Mouse (Mus musculus): ENCODE results near the gene Gm21987. TPM values are rescaled to one million over a fixed set of nuclear protein-coding genes. Genes with fewer than 3 reads are reported as not detected.

Gene Gm21987
- polyA plus RNA-seq, 1 experiment from 2014 or later: not detected

DNA sequence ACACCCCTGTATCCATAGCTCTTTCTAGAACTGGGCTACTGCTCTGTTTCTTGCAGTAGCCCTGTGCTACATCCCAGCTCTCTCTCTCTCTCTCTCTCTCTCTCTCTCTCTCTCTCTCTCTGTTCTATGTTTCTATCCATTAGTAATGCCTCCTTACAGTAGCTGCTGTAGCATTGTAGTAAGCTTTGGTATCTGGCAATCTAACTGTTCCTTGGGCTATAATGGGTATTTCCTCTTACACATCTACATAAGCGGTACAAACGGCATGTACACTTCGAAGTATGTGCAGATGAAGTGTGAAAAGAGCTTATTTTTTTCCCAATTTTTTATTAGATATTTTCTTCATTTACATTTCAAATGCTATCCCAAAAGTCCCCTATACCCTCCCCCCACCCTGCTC, 33.1 kb downstream of the Gm21987 start:
- Histone ChIP-seq H3K36me3 (no peaks in the 10 kb centered on the region), H3K9ac (replicated peaks) (no peak overlapping the region), H3K4me3 (replicated peaks) (no peak overlapping the region), H3K4me2 (no peak overlapping the region), H3K4me1 (replicated peaks) (peaks cover 15% of the 10 kb centered on the region), H3K27me3 (no peaks in the 10 kb centered on the region), H3K9me3 (no peaks in the 10 kb centered on the region), H3K27ac (no peak overlapping the region)
- WGBS: 94% methylated on average over 3 of the region's 3 CpGs
- ATAC-seq (ENCODE audit: insufficient number of reproducible peaks, insufficient read depth, low FRiP score, low TSS enrichment, low read depth): no peak

DNA sequence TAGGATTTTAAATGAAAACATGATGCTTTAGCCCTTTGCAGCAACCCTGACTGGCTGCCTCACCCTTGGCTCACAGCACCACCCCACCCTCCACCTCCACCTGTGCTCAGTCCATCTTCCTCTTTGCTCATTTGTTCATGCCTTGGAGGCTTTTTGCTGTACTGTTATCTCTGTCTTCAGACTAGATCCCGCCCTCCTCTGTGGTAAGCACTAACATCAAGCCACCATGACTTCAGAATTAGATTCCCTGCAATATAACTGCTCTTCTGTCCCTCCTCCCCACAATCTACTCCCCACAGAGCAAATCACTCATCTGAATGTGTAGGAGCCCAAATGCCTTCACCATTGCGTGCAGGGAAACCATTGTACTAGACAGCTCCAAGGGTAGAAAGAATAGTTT, 36.8 kb downstream of the Gm21987 start:
- Histone ChIP-seq H3K27ac (no peak overlapping the region), H3K36me3 (no peaks in the 10 kb centered on the region), H3K9me3 (no peaks in the 10 kb centered on the region), H3K4me3 (replicated peaks) (no peak overlapping the region), H3K9ac (replicated peaks) (no peak overlapping the region), H3K4me1 (replicated peaks) (0 out of 2 replicates have a peak, but pooled peaks cover 2% of the 10 kb centered on the region), H3K27me3 (no peaks in the 10 kb centered on the region), H3K4me2 (no peak overlapping the region)
- no peak for ATAC-seq (ENCODE audit: insufficient number of reproducible peaks, insufficient read depth, low FRiP score, low TSS enrichment, low read depth)
- WGBS: 72% methylated on average over 2 of the region's 2 CpGs

DNA sequence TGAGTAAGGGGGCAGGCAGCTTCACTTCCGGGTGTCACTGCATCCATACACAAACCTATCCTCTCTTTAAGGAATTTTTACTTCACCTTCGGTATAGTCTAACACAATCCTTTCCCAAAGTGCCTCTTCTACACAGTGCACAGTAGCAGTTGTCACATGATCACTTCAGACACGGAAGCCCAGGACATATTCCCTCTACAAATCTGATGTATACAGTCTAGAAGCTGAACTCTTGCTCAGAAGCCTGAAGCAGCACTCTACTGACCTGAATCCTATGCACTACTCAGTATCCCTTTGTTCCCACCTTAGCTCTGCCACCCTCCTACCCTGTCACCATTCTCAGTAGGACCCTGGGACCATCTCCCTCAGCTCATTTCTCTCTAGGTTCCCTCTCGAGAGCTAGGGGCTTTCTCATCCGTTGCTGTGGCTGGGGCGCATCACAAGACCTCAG, 38.4 kb downstream of the Gm21987 start:
- ATAC-seq (ENCODE audit: insufficient number of reproducible peaks, insufficient read depth, low FRiP score, low TSS enrichment, low read depth): no peak; the same call in 1 of the 2 replicates
- WGBS: 89% methylated on average over 6 of the region's 6 CpGs
- H3K4me2 ChIP-seq: no peak overlapping the region
- no peaks in the 10 kb centered on the region for H3K9me3 ChIP-seq
- no peaks in the 10 kb centered on the region for H3K27me3 ChIP-seq
- H3K27ac ChIP-seq: no peak overlapping the region
- no peak overlapping the region for H3K4me3 ChIP-seq (replicated peaks)
- H3K9ac ChIP-seq (replicated peaks): no peak overlapping the region
- no peaks in the 10 kb centered on the region for H3K36me3 ChIP-seq
- no peaks in the 10 kb centered on the region for H3K4me1 ChIP-seq (replicated peaks)

DNA sequence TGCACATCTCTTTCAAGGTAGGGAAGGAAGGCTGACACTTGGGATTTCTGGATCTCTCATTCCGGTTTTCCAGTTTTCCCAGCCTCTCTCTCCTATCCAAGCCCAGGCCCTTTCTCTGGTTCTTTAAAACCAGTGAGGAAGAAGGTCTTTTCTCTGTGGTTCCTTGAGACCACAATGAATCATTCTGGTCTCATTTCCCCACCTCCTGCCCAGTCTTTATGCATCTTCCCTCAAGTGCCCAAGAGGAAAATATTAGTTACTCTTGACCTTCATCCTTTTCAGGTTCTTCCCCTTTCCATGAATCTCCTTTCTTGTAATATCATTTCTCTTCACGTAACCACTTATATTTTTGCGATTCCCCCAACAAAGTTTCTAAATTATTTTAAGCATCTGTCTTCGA, 38.9 kb downstream of the Gm21987 start:
- Histone ChIP-seq H3K9me3 (no peaks in the 10 kb centered on the region), H3K4me3 (replicated peaks) (no peak overlapping the region), H3K36me3 (no peaks in the 10 kb centered on the region), H3K4me1 (replicated peaks) (no peaks in the 10 kb centered on the region), H3K9ac (replicated peaks) (no peak overlapping the region), H3K27ac (no peak overlapping the region), H3K4me2 (no peak overlapping the region), H3K27me3 (no peaks in the 10 kb centered on the region)
- 91% methylated on average over 4 of the region's 4 CpGs for WGBS
- ATAC-seq (ENCODE audit: insufficient number of reproducible peaks, insufficient read depth, low FRiP score, low TSS enrichment, low read depth): no peak

DNA sequence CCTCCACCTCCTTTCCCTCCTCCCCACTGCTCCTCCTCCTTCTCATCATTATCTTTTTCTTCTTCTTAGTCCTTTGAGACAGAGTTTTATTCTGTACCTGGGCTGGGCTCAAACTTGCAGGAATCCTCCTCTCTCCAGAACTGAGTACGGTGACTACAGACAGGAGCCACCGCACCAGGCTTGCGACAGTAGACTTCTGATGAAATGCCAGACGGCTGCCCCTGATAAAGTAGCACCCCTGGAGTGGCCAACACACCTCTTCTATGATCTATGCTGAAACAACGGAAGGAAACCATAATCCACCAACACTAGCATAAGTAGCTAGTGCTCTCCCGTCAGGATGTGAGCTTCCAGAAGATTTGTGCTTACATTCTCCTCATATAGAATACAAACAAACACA, 40.5 kb downstream of the Gm21987 start:
- no peak overlapping the region for H3K4me3 ChIP-seq (replicated peaks)
- no peak overlapping the region for H3K4me2 ChIP-seq
- ATAC-seq (ENCODE audit: insufficient number of reproducible peaks, insufficient read depth, low FRiP score, low TSS enrichment, low read depth): no peak
- H3K36me3 ChIP-seq: no peaks in the 10 kb centered on the region
- no peaks in the 10 kb centered on the region for H3K27me3 ChIP-seq
- WGBS: 82% methylated on average over 6 of the region's 6 CpGs
- no peaks in the 10 kb centered on the region for H3K9me3 ChIP-seq
- no peaks in the 10 kb centered on the region for H3K4me1 ChIP-seq (replicated peaks)
- no peak overlapping the region for H3K27ac ChIP-seq
- no peak overlapping the region for H3K9ac ChIP-seq (replicated peaks)

DNA sequence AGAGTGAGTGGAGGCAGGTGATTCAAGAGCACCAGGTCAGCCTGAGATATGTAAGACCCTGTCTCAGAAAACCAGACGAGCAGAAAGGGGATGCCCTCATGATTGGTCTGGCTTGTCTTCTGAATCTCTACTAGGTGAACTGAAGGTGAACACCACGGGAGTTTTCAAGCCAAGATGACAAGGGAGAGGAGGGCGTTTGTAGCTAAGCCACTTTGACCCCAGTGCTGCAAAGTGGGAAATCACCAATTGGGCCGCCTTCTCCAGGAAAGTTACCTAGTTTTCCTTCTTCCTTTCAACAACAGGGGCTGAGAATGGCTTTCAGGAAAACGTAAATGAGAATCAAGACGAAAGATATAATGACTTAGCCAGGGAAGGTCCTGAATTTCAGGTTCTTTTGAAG, 41.9 kb downstream of the Gm21987 start:
- no peak overlapping the region for H3K27ac ChIP-seq
- H3K27me3 ChIP-seq: no peaks in the 10 kb centered on the region
- no peak overlapping the region for H3K9ac ChIP-seq (replicated peaks)
- no peaks in the 10 kb centered on the region for H3K36me3 ChIP-seq
- no peak for ATAC-seq (ENCODE audit: insufficient number of reproducible peaks, insufficient read depth, low FRiP score, low TSS enrichment, low read depth)
- 76% methylated on average over 6 of the region's 6 CpGs for WGBS
- H3K9me3 ChIP-seq: no peaks in the 10 kb centered on the region
- H3K4me3 ChIP-seq (replicated peaks): no peak overlapping the region
- H3K4me1 ChIP-seq (replicated peaks): no peaks in the 10 kb centered on the region
- no peak overlapping the region for H3K4me2 ChIP-seq

DNA sequence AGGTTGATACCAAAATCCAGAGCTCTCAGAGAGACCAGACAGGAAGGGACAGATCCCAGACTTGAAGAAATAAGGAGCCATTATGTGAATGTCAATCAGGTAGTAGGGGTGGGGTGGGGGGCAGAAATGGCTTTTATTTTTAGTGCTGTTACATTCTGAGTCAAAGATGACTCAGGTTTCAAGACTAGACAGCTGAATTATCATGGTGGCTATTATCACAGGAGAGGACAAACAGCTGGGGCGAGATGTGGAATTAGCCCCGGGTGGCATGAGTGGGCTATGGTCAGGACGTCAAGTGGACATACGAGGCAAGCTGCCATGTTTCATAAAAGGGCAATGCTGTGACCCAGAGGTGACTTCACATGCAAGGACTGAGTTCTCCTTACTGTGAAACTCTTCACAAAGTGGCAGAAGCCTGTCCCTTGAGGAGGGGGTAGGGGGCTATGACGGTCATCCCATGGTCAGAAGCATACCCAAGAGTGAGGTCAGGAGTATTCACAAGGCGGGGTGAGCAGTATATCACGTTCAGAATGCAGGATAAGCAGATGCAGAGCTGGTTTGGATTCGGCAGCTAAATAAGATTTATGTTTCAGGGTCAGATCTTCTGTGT, 42.5 kb downstream of the Gm21987 start:
- H3K4me3 ChIP-seq (replicated peaks): no peak overlapping the region
- no peak for ATAC-seq (ENCODE audit: insufficient number of reproducible peaks, insufficient read depth, low FRiP score, low TSS enrichment, low read depth)
- no peak overlapping the region for H3K4me2 ChIP-seq
- no peaks in the 10 kb centered on the region for H3K9me3 ChIP-seq
- no peaks in the 10 kb centered on the region for H3K36me3 ChIP-seq
- 81% methylated on average over 8 of the region's 8 CpGs for WGBS
- no peaks in the 10 kb centered on the region for H3K27me3 ChIP-seq
- no peak overlapping the region for H3K27ac ChIP-seq
- no peak overlapping the region for H3K9ac ChIP-seq (replicated peaks)
- H3K4me1 ChIP-seq (replicated peaks): no peaks in the 10 kb centered on the region

DNA sequence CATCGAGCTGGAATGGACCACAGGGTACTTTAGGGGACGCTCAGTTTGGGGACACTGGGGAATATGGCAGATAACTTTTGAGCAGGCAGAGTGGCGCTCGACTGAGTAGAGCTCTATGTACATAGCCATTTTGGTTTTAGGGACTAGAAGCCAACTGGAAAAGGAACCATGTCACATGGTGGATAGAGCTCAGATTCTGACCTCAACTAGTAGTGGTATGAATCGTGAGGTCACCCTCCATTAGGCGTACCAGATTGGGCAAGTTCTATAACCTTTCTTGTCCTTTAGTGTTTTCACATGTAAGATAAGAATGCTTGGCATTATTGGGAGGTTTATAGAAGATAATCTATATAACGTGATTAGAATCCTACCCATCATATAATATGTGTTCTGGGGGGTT, 43.5 kb downstream of the Gm21987 start:
- H3K27ac ChIP-seq: no peak overlapping the region
- no peak for ATAC-seq (ENCODE audit: insufficient number of reproducible peaks, insufficient read depth, low FRiP score, low TSS enrichment, low read depth)
- H3K27me3 ChIP-seq: no peaks in the 10 kb centered on the region
- H3K4me2 ChIP-seq: no peak overlapping the region
- H3K9ac ChIP-seq (replicated peaks): no peak overlapping the region
- 85% methylated on average over 7 of the region's 7 CpGs for WGBS
- no peak overlapping the region for H3K4me3 ChIP-seq (replicated peaks)
- H3K4me1 ChIP-seq (replicated peaks): no peaks in the 10 kb centered on the region; the same call in 1 of the 2 replicates
- H3K9me3 ChIP-seq: no peaks in the 10 kb centered on the region
- H3K36me3 ChIP-seq: no peaks in the 10 kb centered on the region

DNA sequence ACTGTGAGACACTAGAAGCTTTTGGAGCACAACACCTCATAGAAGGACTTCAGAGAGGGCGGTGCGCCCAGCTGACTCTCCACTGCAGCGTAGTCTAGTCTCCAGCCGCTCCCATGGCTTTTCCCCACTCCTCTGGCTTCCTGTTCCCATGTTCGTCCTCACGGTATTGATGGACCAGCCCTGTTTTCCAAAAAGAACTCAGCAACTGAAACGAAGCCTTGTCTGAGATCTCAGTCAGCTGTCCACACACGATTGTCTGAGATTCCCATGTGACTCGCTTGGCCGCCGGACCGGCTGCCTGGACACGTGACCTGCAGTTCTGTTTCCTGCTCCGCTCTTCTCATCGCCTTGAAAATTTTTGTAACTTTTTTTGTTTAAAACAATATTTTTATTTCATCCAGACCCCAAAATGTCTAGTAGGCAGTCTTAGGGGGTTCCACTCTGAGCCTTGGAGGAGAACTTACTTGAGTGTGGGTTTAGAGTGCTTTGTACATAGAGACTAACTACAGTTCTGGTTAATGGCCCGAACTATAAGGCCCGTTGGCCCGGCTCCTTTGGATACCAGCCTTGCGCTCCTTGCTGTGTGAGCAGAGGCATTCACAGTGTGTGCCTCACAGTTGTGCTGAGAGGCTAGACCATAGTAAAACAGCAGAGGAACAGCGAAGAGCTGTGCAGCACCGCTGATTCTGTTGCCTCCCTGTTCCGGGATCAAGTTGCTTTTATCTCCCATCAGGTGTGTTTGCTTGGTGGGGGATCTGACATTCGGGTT, 45.5 kb downstream of the Gm21987 start:
- 82% methylated on average over 23 of the region's 23 CpGs for WGBS
- Histone ChIP-seq H3K27ac (no peak overlapping the region), H3K27me3 (no peaks in the 10 kb centered on the region), H3K4me1 (replicated peaks) (peaks cover 8% of the 10 kb centered on the region; the same call in 1 of the 2 replicates), H3K9me3 (no peaks in the 10 kb centered on the region), H3K4me2 (no peak overlapping the region), H3K4me3 (replicated peaks) (no peak overlapping the region), H3K36me3 (no peaks in the 10 kb centered on the region), H3K9ac (replicated peaks) (no peak overlapping the region)
- ATAC-seq (ENCODE audit: insufficient number of reproducible peaks, insufficient read depth, low FRiP score, low TSS enrichment, low read depth): no peak

DNA sequence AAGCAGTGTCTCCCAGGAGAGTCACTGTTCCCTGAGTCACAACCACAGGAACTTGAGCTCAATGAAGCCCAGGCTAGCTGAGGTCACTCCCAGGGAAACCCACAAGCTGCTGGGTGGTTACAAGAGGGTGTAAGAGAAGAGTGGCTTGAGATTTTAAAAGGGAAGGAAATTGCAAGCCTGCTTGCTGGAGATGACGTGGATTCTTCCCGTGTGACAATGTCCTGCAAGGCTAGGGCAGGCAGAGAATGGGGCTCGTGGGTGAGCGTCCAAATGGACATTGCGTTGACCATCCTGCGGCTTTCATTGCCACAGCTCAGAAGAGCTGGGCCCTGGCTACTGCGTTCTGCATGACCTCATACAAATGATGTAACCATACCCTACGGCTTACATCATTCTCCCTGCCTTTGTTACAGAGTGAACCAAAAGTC, 47.4 kb downstream of the Gm21987 start:
- Histone ChIP-seq H3K36me3 (no peaks in the 10 kb centered on the region), H3K4me2 (no peak overlapping the region), H3K4me1 (replicated peaks) (peaks cover 9% of the 10 kb centered on the region), H3K9me3 (no peaks in the 10 kb centered on the region), H3K4me3 (replicated peaks) (no peak overlapping the region), H3K27me3 (no peaks in the 10 kb centered on the region), H3K27ac (no peak overlapping the region), H3K9ac (replicated peaks) (no peak overlapping the region)
- no peak for ATAC-seq (ENCODE audit: insufficient number of reproducible peaks, insufficient read depth, low FRiP score, low TSS enrichment, low read depth)
- WGBS: 92% methylated on average over 8 of the region's 8 CpGs

DNA sequence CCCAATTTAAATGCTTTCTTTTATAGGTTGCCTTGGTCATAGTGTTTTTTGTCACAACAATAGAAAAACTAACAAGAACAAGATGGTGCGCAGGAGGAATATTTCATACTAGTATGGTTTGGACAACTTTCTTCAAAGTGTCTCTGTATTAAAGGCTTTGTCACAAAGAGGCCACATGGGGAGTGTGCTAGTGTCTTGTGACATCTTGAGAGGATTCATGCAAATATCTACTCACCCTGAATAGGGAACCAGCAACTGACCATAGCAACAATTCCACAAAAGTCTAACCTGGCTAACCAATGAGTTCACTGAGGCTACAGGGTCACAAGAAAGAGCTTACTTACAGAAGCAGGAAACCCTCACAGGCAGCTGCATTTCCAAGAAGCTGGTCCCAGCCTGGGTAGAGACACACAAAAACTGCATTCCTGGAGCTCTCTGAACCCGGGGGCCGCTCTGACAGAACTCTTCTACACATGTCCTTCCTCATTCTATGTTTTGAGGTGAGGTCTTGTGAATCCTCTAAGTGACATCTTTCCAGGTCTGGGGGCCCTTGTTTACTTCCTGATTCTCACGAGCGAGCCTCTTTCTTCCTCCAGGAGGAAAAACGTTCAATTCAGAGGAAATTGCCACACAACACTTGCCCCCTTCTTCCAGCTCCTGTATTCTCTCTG, 48.4 kb downstream of the Gm21987 start:
- H3K4me2 ChIP-seq: no peak overlapping the region
- no peak overlapping the region for H3K27ac ChIP-seq
- H3K36me3 ChIP-seq: no peaks in the 10 kb centered on the region
- ATAC-seq (ENCODE audit: insufficient number of reproducible peaks, insufficient read depth, low FRiP score, low TSS enrichment, low read depth): no peak
- no peak overlapping the region for H3K4me3 ChIP-seq (replicated peaks)
- WGBS: 63% methylated on average over 6 of the region's 6 CpGs
- H3K9me3 ChIP-seq: no peaks in the 10 kb centered on the region
- no peak overlapping the region for H3K9ac ChIP-seq (replicated peaks)
- peaks cover 19% of the 10 kb centered on the region for H3K4me1 ChIP-seq (replicated peaks)
- H3K27me3 ChIP-seq: no peaks in the 10 kb centered on the region

Data from limb, embryonic 12.5 days (tissue).